ENCODE assay signal across 1 mouse cellular context in genomic region chr17:32350382-32350983, GRCm38 (mm10).
TF ChIP-seq lines count a peak whose summit lies in the region.

TSS of gene Akap8l (minus strand) at chr17:32350607.

TF ChIP-seq in MEL, 35 proteins besides CTCF, POLR2A, EP300 and RAD21 (continued from another document):
- TF ChIP-seq ZKSCAN1 (IDR thresholded peaks at IDR 0.05; ENCODE audit: low read depth, low read length) (no peak), MAZ (IDR thresholded peaks at IDR 0.05; ENCODE audit: low read depth, low read length) (no peak)
